Comparison of ENCODE assay signal across 9 mouse cellular contexts in the genomic region with DNA sequence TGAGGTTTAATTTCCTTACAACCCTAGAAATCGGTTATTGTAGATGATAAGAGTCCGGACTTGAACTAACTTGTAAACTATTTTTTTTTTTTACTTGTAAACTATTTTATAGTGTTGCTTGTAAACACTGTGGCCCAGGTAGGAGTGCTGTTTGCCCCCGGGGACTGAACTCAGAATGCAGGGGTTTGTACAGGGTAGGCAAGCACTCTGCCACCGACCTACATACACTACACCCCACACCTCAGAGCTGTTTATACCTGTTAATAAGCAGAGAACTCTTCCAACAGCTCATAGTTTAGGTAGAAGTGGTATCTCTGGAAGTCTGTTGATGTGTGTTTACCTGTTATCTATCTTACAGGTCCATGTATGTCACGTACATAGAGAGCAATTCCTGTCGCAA. TPM values are rescaled to one million over a fixed set of nuclear protein-coding genes. Genes with fewer than 3 reads are reported as not detected.
DNase-seq lines count a peak whose midpoint lies in the region; ATAC-seq and TF ChIP-seq lines count a peak whose summit lies in the region.
"Had no signal": no experiment of that assay in that cellular context is flagged by ENCODE, and none has a peak within 500 bp of the region (broad histone marks: within the 10 kb centered on the region; RNA-seq: fewer than 3 reads in every experiment).

No protein-coding gene starts in this region.

- no peak for ATAC-seq in neural tube, embryonic 11.5 days (ENCODE audit: insufficient read depth, low FRiP score, low TSS enrichment)
- ATAC-seq in liver, embryonic 14.5 days (ENCODE audit: insufficient read depth) = no peak

- peaks cover 6% of the 10 kb centered on the region for H3K4me1 ChIP-seq in neural tube, embryonic 11.5 days (ENCODE audit: control insufficient read depth, insufficient read depth, low read length)
- H3K4me1 ChIP-seq in liver, embryonic 14.5 days (replicated peaks; ENCODE audit: control insufficient read depth in 2 of 2, insufficient read depth in 2 of 2, low read length in 1 of 2) = peaks cover 10 to 17% of the 10 kb centered on the region in 2 experiments

- no peaks in the 10 kb centered on the region for H3K27me3 ChIP-seq in neural tube, embryonic 11.5 days (ENCODE audit: control insufficient read depth, insufficient read depth, low read length)
- H3K27me3 ChIP-seq in liver, embryonic 14.5 days (ENCODE audit: control insufficient read depth, insufficient read depth, low read length) = no peaks in the 10 kb centered on the region

- 49% methylated on average over 6 of the region's 6 CpGs for whole genome bisulfite sequencing in neural tube, embryonic 11.5 days
- 25% methylated on average over 6 of the region's 6 CpGs for WGBS in liver, embryonic 14.5 days (ENCODE audit: insufficient replicate concordance)

- H3K9ac ChIP-seq in neural tube, embryonic 11.5 days (ENCODE audit: low read length) = peak overlapping the region; percentile 66
- peak overlapping the region; percentile 78 for H3K9ac ChIP-seq in liver, embryonic 14.5 days (replicated peaks)

- no peak for TF ChIP-seq CTCF in liver, embryonic 14.5 days (IDR thresholded peaks at IDR 0.05; ENCODE audit: low read depth)

- no peaks in the 10 kb centered on the region for H3K9me3 ChIP-seq in neural tube, embryonic 11.5 days (ENCODE audit: control insufficient read depth, low read length)
- no peaks in the 10 kb centered on the region for H3K9me3 ChIP-seq in liver, embryonic 14.5 days (ENCODE audit: control insufficient read depth, low read length)

- H3K4me3 ChIP-seq in neural tube, embryonic 11.5 days (ENCODE audit: low read depth, low read length) = peak overlapping the region; percentile 71
- peak overlapping the region; percentile 62 to 68 for H3K4me3 ChIP-seq in liver, embryonic 14.5 days (ENCODE audit: insufficient read depth in 1 of 2, low read depth in 2 of 2, low read length in 2 of 2)

- TF ChIP-seq EP300 in liver, embryonic 14.5 days (IDR thresholded peaks at IDR 0.05; ENCODE audit: low read depth) = no peak

- peak overlapping the region; percentile 64 for H3K4me2 ChIP-seq in neural tube, embryonic 11.5 days (ENCODE audit: low read depth)
- H3K4me2 ChIP-seq in liver, embryonic 14.5 days (ENCODE audit: low read depth) = peak overlapping the region; percentile 99

- H3K27ac ChIP-seq in neural tube, embryonic 11.5 days (ENCODE audit: low read depth, low read length) = no peak overlapping the region
- peak overlapping the region; percentile 68; the same call in 1 of the 2 replicates for H3K27ac ChIP-seq in liver, embryonic 14.5 days

- DNase-seq in cerebellum, adult 9-10 months = peak; percentile 54
- no peak for DNase-seq in cerebellum, postnatal 14 days
- DNase-seq in neural tube, embryonic 11.5 days (ENCODE audit: low spot score) = no peak
- DNase-seq in neural tube, embryonic 10.5 days (ENCODE audit: extremely low spot score, low spot score) = no peak
- DNase-seq in liver, embryonic 14.5 days (ENCODE audit: low read depth in 3 of 3, low spot score in 3 of 3) = no peak
- DNase-seq in layer of hippocampus, adult 11-12 months (ENCODE audit: low spot score) = no peak
- DNase-seq in gastrocnemius, adult 8-10 months (ENCODE audit: low spot score in 2 of 2) = no peak
- no peak for DNase-seq in cerebellum, adult 8-10 months
- DNase-seq: right cerebral cortex, postnatal 25 days had no signal

- no peaks in the 10 kb centered on the region for H3K36me3 ChIP-seq in neural tube, embryonic 11.5 days (ENCODE audit: control insufficient read depth, insufficient read depth, low read length)
- no peaks in the 10 kb centered on the region for H3K36me3 ChIP-seq in liver, embryonic 14.5 days (replicated peaks; ENCODE audit: control insufficient read depth, insufficient read depth, low read depth)

RNA-seq across cellular contexts. Expression of gene Sfxn2, which starts 0.8 kb away (rescaled TPM):
- 12.7 and 14.1 TPM in 2 replicates for polyA plus RNA-seq in neural tube, embryonic 11.5 days (2014; fragmentation: Nextera tagmentation; extraction: Ambion mirVana)
- 5.8 and 7.4 TPM in 2 replicates for polyA plus RNA-seq in liver, embryonic 14.5 days (2012; rRNA removed)
- 15.0 and 15.9 TPM in 2 replicates for polyA plus RNA-seq in liver, embryonic 14.5 days (2014; fragmentation: Nextera tagmentation; extraction: Ambion mirVana)
- total RNA-seq in gastrocnemius, adult 8-10 months (2022) = 1 to 10 TPM; 1.6 to 3.0 (median 2.8) TPM

RNA-seq across cellular contexts. Expression of gene Arl3, which starts 1.0 kb away (rescaled TPM):
- polyA plus RNA-seq in neural tube, embryonic 11.5 days (2014; fragmentation: Nextera tagmentation; extraction: Ambion mirVana) = 123 and 131 TPM in 2 replicates
- 14.7 and 27.6 TPM in 2 replicates for polyA plus RNA-seq in liver, embryonic 14.5 days (2012; rRNA removed)
- 17.1 and 17.6 TPM in 2 replicates for polyA plus RNA-seq in liver, embryonic 14.5 days (2014; fragmentation: Nextera tagmentation; extraction: Ambion mirVana)
- 10 to 100 TPM; 51.1 to 76.4 (median 62.8) TPM for total RNA-seq in gastrocnemius, adult 8-10 months (2022)

RNA-seq across cellular contexts. Expression of gene Wbp1l, which starts 24.9 kb away (rescaled TPM):
- polyA plus RNA-seq in neural tube, embryonic 11.5 days (2014; fragmentation: Nextera tagmentation; extraction: Ambion mirVana) = 41.6 and 48.8 TPM in 2 replicates
- 10.6 and 10.7 TPM in 2 replicates for polyA plus RNA-seq in liver, embryonic 14.5 days (2012; rRNA removed)
- polyA plus RNA-seq in liver, embryonic 14.5 days (2014; fragmentation: Nextera tagmentation; extraction: Ambion mirVana) = 9.8 and 11.8 TPM in 2 replicates
- 100 to 1,000 TPM in 1 of 4 experiments, 10 to 100 TPM in 3; 56.9 to 103 (median 59.7) TPM for total RNA-seq in gastrocnemius, adult 8-10 months (2022)
